Mouse (Mus musculus): ENCODE data around the gene Rbm8a. TPM values are rescaled to one million over a fixed set of nuclear protein-coding genes. Genes with fewer than 3 reads are reported as not detected.

Rbm8a gene
- 40.8 TPM for polyA plus RNA-seq (2014; fragmentation: Illumina TruSeq; extraction: RNeasy Lipid Tissue Mini Kit (QIAGEN cat#74804); ENCODE audit: low read depth, low replicate concordance)

DNA sequence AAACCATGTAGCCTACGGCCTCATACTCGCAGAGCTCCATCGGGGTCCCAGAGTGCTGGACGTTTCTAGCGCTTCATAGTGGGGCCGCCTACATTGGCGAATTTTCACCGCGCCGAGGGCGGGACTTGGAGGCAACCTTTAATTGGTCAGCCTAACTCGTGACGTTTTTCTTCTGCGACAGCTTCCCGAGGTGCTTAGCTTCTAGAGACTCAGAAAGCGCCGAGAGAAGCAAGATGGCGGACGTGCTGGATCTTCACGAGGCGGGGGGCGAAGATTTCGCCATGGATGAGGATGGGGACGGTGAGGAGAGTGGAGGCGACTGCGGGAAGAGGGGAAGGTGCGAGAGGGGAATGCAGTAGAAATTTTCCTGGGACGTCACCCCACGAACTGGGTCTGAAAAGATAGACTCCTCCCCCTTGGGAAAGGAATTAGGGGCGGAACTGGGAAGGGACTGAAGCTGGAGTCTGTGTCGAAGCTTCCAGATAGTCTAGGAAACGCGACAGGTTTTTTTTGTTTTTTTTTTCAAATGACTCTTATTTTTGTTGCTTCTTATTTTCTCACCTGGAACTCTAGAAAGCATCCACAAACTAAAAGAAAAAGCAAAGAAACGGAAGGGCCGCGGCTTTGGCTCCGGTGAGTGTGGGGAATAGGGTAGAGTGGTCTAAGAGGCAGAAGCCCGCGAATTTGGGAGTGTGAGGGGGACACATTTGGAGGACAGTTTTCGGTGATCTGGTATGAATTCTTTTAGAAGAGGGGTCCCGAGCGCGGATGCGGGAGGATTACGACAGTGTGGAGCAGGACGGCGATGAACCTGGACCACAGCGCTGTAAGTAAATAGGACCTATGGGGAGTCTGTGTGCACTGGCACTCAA lies at the start of gene Rbm8a:
Gene Rbm8a, plus strand, starts transcription at position 205 of the 872 bp plus-strand sequence.

DNA sequence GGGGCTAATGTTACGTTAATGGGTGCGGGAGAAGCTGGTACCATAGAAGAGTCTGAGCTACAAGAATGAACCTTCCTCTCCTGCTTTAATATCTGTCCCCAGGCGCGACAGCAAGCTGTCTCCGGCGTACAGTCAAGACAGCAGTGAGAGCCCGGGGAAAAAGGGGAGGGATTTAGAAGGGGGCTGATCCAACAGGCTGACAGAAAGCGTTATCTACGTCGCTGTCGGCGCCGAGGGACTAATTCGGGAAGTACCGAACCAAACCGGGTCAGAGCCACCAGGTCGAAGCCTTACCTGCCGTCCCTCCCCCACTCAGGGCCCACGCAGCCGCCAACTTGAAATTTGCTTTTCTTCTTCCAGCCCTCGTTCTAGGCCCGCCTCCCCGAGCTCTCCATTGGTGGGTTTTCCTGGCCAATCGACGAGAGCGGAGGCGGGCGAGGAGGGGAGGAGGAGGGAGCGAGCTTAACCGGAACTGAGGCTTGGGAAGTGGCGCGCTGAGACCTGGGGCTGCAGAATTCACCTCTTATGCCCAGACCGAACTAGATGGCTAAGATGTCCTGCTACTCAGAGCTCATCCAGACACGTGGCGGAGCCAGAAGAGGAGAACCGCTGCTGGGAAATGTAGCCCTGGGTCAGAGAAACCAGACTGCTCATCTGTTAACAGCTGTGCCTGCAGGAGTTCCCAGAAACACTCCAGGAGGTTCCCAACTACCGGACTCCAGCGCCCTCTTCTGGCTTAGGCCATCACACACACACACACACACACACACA lies 35.8 kb upstream of the Rbm8a start, which contains the start of gene Polr3gl:
Gene Polr3gl, minus strand, starts transcription at position 392 of the 771 bp plus-strand sequence.

DNA sequence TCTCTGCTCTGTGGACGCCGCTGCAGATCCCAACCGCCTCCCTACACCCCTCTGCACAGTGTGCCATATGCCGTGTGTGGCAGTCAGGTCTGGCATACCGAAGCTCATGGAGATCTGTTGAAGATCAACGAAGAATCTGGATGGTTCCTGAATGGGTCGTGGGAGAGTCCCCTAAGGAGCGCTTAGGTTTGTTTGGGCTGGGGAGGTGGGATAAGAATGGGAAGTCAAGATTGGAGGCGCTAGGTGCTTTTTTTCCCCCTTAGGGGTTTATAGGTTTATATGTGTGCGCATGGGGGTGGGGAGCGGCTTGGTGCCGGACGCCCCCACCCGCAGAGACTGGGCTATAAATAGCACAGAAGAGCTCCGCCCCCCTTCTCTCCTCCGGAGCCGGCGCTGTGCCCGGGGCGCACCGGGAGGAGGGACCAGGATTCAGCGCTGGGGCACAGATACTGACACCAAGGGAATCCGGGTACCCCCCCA lies 33.5 kb upstream of the Rbm8a start, which contains the start of gene Ankrd34a:
Gene Ankrd34a, plus strand, starts transcription at position 409 of the 480 bp plus-strand sequence.

DNA sequence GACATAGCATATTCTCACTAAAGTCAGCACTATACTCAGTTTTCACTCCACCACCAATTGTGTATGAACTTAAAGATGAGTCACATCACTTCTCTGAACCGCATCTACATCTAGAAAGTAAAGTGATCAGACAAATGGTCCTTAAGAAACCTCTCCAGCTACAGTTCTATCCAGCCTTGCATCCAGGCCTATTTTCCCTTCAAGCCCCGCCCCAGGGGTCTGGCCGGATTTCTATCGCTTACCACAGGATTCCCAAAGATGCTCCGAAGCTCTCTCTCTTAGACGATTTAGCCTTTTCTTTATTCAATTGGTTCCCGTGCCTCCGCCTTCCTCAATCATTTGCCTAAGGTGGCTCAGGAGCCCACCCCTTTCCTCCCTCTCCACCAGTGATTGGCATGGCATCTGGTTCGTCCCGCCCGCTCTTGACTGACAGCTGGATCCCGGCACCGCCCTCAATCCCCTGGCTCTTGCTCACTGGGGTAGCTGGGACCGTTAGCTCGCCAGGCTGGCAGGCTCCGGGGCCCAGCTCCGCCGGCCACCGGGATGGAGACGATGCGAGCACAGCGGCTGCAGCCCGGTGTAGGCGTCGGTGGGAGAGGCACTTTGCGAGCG lies 29.0 kb upstream of the Rbm8a start, which contains the start of gene Lix1l:
Gene Lix1l, plus strand, starts transcription at position 511 of the 612 bp plus-strand sequence.

DNA sequence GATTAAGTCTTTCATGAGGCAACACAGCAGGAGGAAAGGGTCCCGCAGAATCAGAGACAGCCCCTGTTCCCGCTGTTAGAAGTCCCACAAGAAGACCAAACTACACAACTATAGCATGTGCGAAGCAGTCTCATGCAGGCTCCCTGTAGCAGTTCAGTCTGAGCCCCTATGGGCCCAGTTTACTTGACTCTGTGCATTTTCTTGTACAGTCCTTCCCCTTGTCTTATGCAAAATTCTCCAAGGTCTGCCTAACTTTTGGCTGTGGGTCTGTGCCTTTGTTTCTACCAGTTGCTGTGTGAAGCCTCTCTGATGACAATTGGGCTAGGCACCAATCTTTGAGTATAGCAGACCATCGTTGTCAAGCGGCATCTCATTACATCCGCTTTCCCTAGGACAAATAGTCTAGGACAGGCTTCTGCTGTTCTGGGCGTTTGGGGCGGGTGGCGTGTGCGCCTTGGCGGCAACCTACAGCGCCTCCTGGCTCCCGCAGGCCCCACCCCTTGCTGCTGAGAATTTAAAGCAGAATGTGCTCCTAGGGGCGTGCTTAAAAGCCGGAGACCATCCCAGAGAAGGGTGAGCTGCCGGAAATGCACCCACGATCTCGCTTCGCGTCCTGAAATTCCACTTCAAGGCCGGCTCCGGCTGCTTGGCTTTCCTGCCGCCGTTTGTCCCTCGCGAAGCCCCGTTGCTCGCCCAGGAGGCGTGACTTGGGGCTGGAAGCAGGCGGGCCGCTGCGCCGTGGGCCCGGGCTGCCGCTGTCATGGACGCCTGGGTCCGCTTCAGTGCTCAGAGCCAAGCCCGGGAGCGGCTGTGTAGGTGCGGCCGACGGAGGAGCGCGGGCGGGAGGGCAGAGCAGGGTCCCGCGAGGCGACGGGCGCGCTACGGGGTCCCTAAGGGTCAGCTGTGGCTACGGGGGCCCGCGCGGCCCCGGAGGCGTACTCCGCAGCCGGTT lies 5.5 kb downstream of the Rbm8a start, which contains the start of the genes Pex11b and Gm42957:
Gene Pex11b, plus strand, starts transcription at position 449 of the 952 bp plus-strand sequence.
Gene Gm42957, plus strand, starts transcription at position 547 of the 952 bp plus-strand sequence.

DNA sequence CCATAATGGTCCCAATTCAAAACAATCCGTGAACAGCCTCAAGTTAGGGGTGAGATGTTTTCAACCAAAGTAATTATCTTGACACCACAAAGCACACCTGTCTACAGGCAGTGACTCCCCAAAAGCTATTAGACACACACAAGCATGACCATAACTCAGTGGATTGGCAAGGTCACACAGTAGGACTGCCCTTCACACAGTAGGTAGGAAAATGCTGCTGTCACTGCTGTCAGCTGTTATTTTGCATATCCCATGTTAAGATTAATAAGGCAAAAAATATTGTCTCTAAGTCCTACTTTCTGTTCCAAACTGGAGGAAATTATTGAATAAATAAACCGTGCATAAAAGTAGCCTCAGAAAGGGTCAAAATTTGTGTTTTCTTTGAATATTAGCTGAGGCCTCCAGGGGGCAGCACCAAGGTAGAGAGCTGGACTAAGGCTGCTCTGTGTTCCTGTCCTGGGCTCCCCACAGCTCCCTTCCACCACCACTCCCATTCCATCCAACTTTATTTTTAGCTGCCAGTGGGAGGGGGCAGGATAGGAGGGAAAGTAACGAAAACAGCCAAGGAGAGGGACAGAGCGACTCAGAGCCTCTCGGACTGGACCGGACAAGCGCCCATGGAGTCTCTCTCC lies 15.4 kb downstream of the Rbm8a start, which contains the start of gene Itga10:
Gene Itga10, plus strand, starts transcription at position 567 of the 632 bp plus-strand sequence.

DNA sequence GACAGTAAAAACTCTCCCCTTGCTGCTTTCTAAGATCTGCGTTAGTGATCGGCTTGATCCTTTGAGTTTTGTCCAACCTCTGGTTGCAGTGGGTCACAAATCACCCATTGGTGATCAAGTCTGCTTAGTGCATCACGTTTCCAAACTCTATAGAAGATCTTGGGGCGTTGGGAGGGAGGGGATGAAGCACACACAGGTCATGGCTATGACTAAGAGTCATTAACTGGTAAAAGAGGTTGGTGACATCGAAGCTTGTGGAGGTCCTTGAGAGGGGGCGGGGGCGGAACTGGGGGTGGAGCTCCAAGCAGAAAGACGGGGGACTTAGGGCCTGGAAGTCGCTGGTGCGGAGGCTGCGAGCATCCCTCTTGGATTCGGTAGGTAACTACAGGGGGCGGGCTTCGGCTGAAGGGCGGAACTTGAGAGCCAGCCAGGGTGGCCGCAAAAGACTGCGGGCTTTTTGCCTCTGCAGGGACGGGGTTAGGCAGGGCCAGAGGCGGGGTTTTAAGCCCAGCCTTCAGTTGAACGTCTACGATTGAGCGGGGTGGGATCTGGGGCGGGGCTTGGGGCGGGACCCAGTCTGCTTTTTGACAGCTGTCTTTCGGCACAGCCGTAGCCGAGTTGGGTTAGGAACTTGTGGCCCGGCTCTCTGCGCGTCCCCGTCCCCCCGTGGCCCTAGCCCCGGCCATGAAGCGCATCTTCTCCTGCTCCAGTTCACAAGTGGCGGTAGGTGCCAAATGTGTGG lies 40.2 kb downstream of the Rbm8a start, which contains the start of gene Ankrd35:
Gene Ankrd35, plus strand, starts transcription at position 405 of the 742 bp plus-strand sequence.

Other genes with a start within 250 kb of the Rbm8a start
- not detected for gene BC107364, start 177.6 kb upstream of the Rbm8a start, polyA plus RNA-seq (2014; fragmentation: Illumina TruSeq; extraction: RNeasy Lipid Tissue Mini Kit (QIAGEN cat#74804); ENCODE audit: low read depth, low replicate concordance)
- gene Hfe2, start 104.8 kb upstream of the Rbm8a start, polyA plus RNA-seq (2014; fragmentation: Illumina TruSeq; extraction: RNeasy Lipid Tissue Mini Kit (QIAGEN cat#74804); ENCODE audit: low read depth, low replicate concordance), result 0.34 TPM
- 761 TPM for gene Txnip, start 72.0 kb upstream of the Rbm8a start, polyA plus RNA-seq (2014; fragmentation: Illumina TruSeq; extraction: RNeasy Lipid Tissue Mini Kit (QIAGEN cat#74804); ENCODE audit: low read depth, low replicate concordance)
- not detected for gene Gm16253, start 52.9 kb upstream of the Rbm8a start, polyA plus RNA-seq (2014; fragmentation: Illumina TruSeq; extraction: RNeasy Lipid Tissue Mini Kit (QIAGEN cat#74804); ENCODE audit: low read depth, low replicate concordance)
- gene Polr3gl, start 35.8 kb upstream of the Rbm8a start, polyA plus RNA-seq (2014; fragmentation: Illumina TruSeq; extraction: RNeasy Lipid Tissue Mini Kit (QIAGEN cat#74804); ENCODE audit: low read depth, low replicate concordance), result 45.4 TPM
- 0.15 TPM for gene Ankrd34a, start 33.3 kb upstream of the Rbm8a start, polyA plus RNA-seq (2014; fragmentation: Illumina TruSeq; extraction: RNeasy Lipid Tissue Mini Kit (QIAGEN cat#74804); ENCODE audit: low read depth, low replicate concordance)
- gene Lix1l, start 28.8 kb upstream of the Rbm8a start, polyA plus RNA-seq (2014; fragmentation: Illumina TruSeq; extraction: RNeasy Lipid Tissue Mini Kit (QIAGEN cat#74804); ENCODE audit: low read depth, low replicate concordance), result 28.1 TPM
- gene Pex11b, start 5.4 kb downstream of the Rbm8a start, polyA plus RNA-seq (2014; fragmentation: Illumina TruSeq; extraction: RNeasy Lipid Tissue Mini Kit (QIAGEN cat#74804); ENCODE audit: low read depth, low replicate concordance), result 38.6 TPM
- gene Gm42957, start 5.5 kb downstream of the Rbm8a start, polyA plus RNA-seq (2014; fragmentation: Illumina TruSeq; extraction: RNeasy Lipid Tissue Mini Kit (QIAGEN cat#74804); ENCODE audit: low read depth, low replicate concordance), result not detected
- 2.1 TPM for gene Itga10, start 15.7 kb downstream of the Rbm8a start, polyA plus RNA-seq (2014; fragmentation: Illumina TruSeq; extraction: RNeasy Lipid Tissue Mini Kit (QIAGEN cat#74804); ENCODE audit: low read depth, low replicate concordance)
- gene Ankrd35, start 40.2 kb downstream of the Rbm8a start, polyA plus RNA-seq (2014; fragmentation: Illumina TruSeq; extraction: RNeasy Lipid Tissue Mini Kit (QIAGEN cat#74804); ENCODE audit: low read depth, low replicate concordance), result 1.5 TPM
- 23.5 TPM for gene Pias3, start 66.5 kb downstream of the Rbm8a start, polyA plus RNA-seq (2014; fragmentation: Illumina TruSeq; extraction: RNeasy Lipid Tissue Mini Kit (QIAGEN cat#74804); ENCODE audit: low read depth, low replicate concordance)
- 0.42 TPM for gene Nudt17, start 78.6 kb downstream of the Rbm8a start, polyA plus RNA-seq (2014; fragmentation: Illumina TruSeq; extraction: RNeasy Lipid Tissue Mini Kit (QIAGEN cat#74804); ENCODE audit: low read depth, low replicate concordance)
- gene Polr3c, start 97.7 kb downstream of the Rbm8a start, polyA plus RNA-seq (2014; fragmentation: Illumina TruSeq; extraction: RNeasy Lipid Tissue Mini Kit (QIAGEN cat#74804); ENCODE audit: low read depth, low replicate concordance), result 21.0 TPM
- 40.9 TPM for gene Rnf115, start 97.7 kb downstream of the Rbm8a start, polyA plus RNA-seq (2014; fragmentation: Illumina TruSeq; extraction: RNeasy Lipid Tissue Mini Kit (QIAGEN cat#74804); ENCODE audit: low read depth, low replicate concordance)
- 240 TPM for gene Pdzk1, start 199.4 kb downstream of the Rbm8a start, polyA plus RNA-seq (2014; fragmentation: Illumina TruSeq; extraction: RNeasy Lipid Tissue Mini Kit (QIAGEN cat#74804); ENCODE audit: low read depth, low replicate concordance)
- gene Cd160, start 199.4 kb downstream of the Rbm8a start, polyA plus RNA-seq (2014; fragmentation: Illumina TruSeq; extraction: RNeasy Lipid Tissue Mini Kit (QIAGEN cat#74804); ENCODE audit: low read depth, low replicate concordance), result 1.2 TPM